Mouse (Mus musculus) kidney, adult 2 months (tissue): ENCODE results near the gene Arhgap9. TPM values are rescaled to one million over a fixed set of nuclear protein-coding genes. Genes with fewer than 3 reads are reported as not detected.

Experiments used
- DNase-seq: peaks from one replicate; pipeline ENCODE4 v3.0.0; 2021
- H3K27ac ChIP-seq: fragments of 200-500 bp; 2 replicates; pipeline ENCODE4 v1.5.1; 2012; ENCODE audit warnings: low read depth, low read length, control low read depth, inconsistent platforms; ENCODE audit not compliant: insufficient read depth
- H3K27me3 ChIP-seq: fragments of 200-500 bp; replicated peaks from 2 replicates; pipeline ENCODE4 v1.6.1; 2012; ENCODE audit warnings: mild to moderate bottlenecking, moderate library complexity, low read length, inconsistent platforms; ENCODE audit not compliant: control insufficient read depth, insufficient read depth
- H3K36me3 ChIP-seq: fragments of 200-500 bp; 2 replicates; pipeline ENCODE4 v1.6.1; 2012; ENCODE audit warnings: mild to moderate bottlenecking, moderate library complexity, low read length, inconsistent platforms; ENCODE audit not compliant: control insufficient read depth, insufficient read depth
- H3K4me1 ChIP-seq: fragments of 200-500 bp; 2 replicates; pipeline ENCODE4 v1.6.1; 2011; ENCODE audit warnings: low read length; ENCODE audit not compliant: control insufficient read depth, insufficient read depth
- H3K4me3 ChIP-seq: fragments of 200-500 bp; 2 replicates; pipeline ENCODE4 v1.5.1; 2011; ENCODE audit warnings: mild to moderate bottlenecking, low read depth, low read length, control low read depth; ENCODE audit not compliant: insufficient read depth
- CTCF ChIP-seq: fragments of 200-500 bp; conservative IDR thresholded peaks from 2 replicates; pipeline ENCODE4 v1.5.1; 2011; ENCODE audit warnings: low read depth, mild to moderate bottlenecking, control low read depth, low read length, moderate library complexity, mixed read lengths; ENCODE audit not compliant: insufficient read depth, insufficient read length
- POLR2A ChIP-seq: fragments of 200-500 bp; IDR thresholded peaks from one replicate; pipeline ENCODE4 v1.6.1; 2011; ENCODE audit warnings: low read depth, low read length, control low read depth
- WGBS: fragments of 180-500 bp; shearing (Covaris S2); methylation state at CpG from one replicate; pipeline ENCODE4 v1.1.7; 2018; 5-methylcytosine and 5-hydroxymethylcytosine counted together
- polyA plus RNA-seq: library from polyadenylated mRNA; depleted of rRNA; stranded (reverse); fragments of >200 nt; gene quantifications from 2 replicates; pipeline ENCODE4 v1.2.3, GENCODE M21; 2012

The Arhgap9 gene
- polyA plus RNA-seq, 1 experiment: 6.0 TPM

DNA sequence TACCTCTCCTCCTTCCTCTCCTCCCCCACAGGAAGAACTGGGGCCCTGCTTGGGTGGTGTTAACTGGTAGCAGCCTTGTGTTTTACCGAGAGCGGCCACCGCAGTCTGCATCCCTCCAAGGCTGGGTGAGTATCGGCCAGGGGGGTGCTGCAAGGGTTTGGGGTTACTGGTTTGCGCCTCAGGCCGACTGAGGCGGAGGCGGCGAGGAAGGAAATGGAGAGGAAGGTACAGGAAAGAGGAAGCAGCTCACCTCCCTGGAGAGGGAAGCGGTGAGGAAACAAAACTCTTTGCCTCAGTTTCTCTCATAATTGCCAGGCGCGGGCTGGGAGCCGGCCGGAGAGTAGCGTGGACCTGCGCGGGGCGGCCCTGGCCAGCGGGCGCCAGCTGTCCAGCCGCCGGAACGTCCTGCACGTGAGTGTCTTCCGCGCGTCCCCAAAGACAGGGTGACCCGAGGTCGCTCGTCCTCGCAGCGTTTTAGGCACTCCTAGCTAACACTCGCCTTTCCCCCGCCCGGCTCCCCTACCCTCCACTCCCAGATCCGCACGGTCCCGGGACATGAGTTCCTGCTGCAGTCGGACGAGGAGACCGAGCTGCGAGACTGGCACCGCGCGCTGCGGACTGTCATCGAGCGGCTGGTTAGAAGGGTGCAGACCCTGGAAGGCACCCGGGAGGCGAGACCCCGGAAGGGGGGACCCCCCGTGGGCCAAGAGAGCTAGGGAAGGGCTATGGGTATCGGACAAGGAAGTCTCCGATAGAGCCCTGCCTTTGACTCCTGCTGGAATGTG is 4.4 kb downstream of the Arhgap9 start:
- peak; percentile 34 for DNase-seq
- TF ChIP-seq CTCF (no peak), POLR2A (no peak)
- no peaks in the 10 kb centered on the region for H3K4me1 ChIP-seq
- H3K36me3 ChIP-seq: no peaks in the 10 kb centered on the region
- H3K27me3 ChIP-seq: peaks cover 2% of the 10 kb centered on the region; the same call in 1 of the 2 replicates
- peak overlapping the region; percentile 41 for H3K4me3 ChIP-seq
- no peak overlapping the region for H3K27ac ChIP-seq
- WGBS: 6% methylated on average over 54 of the region's 54 CpGs

DNA sequence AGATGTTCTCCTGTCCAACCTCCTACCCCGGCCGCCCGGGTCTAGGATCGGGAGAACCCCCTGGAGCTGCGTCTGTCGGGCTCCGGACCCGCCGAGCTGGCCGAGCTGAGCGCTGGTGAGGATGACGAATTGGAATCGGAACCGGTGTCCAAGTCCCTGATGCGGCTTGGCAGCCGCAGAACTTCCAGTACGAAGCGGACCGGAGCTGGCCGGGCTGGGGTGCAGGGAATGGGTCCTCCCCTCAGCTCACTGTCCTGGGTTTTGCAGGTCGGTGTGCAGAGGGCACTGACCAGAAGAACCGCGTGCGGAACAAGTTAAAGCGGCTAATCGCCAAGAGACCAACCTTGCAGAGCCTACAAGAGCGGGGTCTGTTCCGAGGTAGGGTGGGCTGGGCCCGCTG is 5.1 kb downstream of the Arhgap9 start:
- H3K27me3 ChIP-seq: peaks cover 2% of the 10 kb centered on the region; the same call in 1 of the 2 replicates
- H3K4me3 ChIP-seq: peak overlapping the region; percentile 41
- WGBS: 17% methylated on average over 29 of the region's 29 CpGs
- TF ChIP-seq POLR2A: no peak
- peak; percentile 35 for DNase-seq
- H3K4me1 ChIP-seq: no peaks in the 10 kb centered on the region
- no peak overlapping the region for H3K27ac ChIP-seq
- no peaks in the 10 kb centered on the region for H3K36me3 ChIP-seq

GRCm38 (mm10) chr10:127327461-127328145 is 5.8 kb downstream of the Arhgap9 start:
- no peaks in the 10 kb centered on the region for H3K4me1 ChIP-seq
- WGBS: 47% methylated on average over 18 of the region's 18 CpGs
- no peaks in the 10 kb centered on the region for H3K36me3 ChIP-seq
- H3K27me3 ChIP-seq: peaks cover 2% of the 10 kb centered on the region; the same call in 1 of the 2 replicates
- H3K27ac ChIP-seq: no peak overlapping the region
- TF ChIP-seq CTCF (no peak), POLR2A (no peak)
- no peak for DNase-seq
- H3K4me3 ChIP-seq: no peak overlapping the region

GRCm38 (mm10) chr10:127330212-127330611 is 8.4 kb downstream of the Arhgap9 start:
- no peak overlapping the region for H3K4me3 ChIP-seq
- no peaks in the 10 kb centered on the region for H3K4me1 ChIP-seq
- DNase-seq: no peak
- H3K27me3 ChIP-seq: peaks cover 2% of the 10 kb centered on the region; the same call in 1 of the 2 replicates
- H3K36me3 ChIP-seq: no peaks in the 10 kb centered on the region
- H3K27ac ChIP-seq: no peak overlapping the region
- WGBS: 65% methylated on average over 7 of the region's 7 CpGs
- no peak for TF ChIP-seq POLR2A
- TF ChIP-seq CTCF: no peak

DNA sequence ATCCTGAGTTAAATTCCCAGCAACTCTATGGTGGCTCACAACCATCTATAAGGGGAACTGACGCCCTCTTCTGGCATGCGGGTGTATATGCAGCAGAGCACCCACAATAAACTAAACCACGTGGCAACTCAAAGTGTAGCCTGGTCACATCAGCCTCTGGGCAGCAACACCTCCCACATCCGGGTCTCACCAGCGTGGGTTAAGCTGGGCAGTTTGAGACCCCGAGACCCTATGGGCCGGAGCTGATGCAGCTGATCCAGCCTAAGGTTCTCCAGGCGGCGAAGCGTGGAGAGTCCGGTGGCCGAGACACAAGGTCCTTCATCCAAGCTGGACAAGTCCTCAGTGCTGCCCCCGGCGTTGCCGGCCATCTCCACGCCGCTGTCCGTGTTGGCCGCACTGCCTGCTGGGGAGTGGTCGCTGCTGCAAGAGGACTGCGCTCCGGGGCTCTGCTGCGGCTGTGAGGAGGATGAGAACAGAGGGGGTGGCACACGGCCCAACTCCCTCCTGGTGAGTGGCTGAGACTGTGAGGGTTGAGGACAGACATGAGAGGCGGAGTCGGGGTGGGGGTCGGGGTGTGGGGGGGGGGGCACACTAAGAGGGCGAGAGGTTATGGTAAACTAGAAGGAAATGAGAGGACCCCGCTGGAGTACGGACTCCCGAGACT is 10.6 kb downstream of the Arhgap9 start:
- H3K4me3 ChIP-seq: no peak overlapping the region
- no peaks in the 10 kb centered on the region for H3K36me3 ChIP-seq
- WGBS: 33% methylated on average over 31 of the region's 31 CpGs
- DNase-seq: no peak
- no peak for TF ChIP-seq POLR2A
- TF ChIP-seq CTCF: 0 out of 2 replicates have a peak, but pooled peaks have one; percentile 21
- no peaks in the 10 kb centered on the region for H3K27me3 ChIP-seq
- H3K27ac ChIP-seq: no peak overlapping the region
- H3K4me1 ChIP-seq: no peaks in the 10 kb centered on the region

DNA sequence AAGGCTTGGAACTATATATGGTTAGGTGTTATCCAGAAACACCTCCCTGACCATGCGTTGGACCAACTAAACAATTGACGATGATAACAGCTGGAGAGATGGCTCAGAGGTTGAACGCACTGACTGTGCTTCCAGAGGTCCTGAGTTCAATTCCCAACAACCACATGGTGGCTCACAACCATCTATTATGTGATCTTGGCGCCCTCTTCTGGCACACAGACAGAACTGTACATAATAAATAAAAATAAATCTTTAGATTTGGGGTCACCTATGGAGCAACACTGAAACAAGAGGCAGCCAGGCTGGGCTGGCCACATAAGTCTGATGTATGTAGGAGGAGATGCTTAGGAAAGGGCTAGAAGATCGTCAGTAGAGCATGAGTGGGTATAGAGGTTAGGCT is 11.4 kb downstream of the Arhgap9 start:
- WGBS: 73% methylated on average over 5 of the region's 5 CpGs
- no peaks in the 10 kb centered on the region for H3K4me1 ChIP-seq
- peak; percentile 35; the same call in 1 of the 2 replicates for TF ChIP-seq CTCF
- TF ChIP-seq POLR2A: no peak
- no peaks in the 10 kb centered on the region for H3K27me3 ChIP-seq
- no peak overlapping the region for H3K27ac ChIP-seq
- H3K4me3 ChIP-seq: no peak overlapping the region
- H3K36me3 ChIP-seq: no peaks in the 10 kb centered on the region
- peak; percentile 21 for DNase-seq

DNA sequence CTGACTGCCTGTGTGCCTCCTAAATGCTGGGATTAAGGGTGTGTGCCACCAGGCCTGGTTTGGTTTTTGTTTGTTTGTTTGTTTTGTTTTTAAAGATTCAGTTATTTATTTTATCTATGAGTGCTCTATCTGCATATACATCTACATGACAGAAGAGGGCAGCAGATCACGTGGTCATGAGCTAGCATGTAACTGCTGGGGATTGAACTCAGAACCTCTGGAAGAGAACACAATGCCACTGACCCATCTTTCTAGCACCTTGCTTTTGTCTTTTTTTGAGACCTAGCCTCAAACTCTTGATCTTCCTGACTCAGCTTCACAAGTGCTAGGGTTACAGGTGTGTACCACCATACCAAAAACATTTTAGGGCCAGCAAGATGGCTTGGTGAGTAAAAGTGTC is 13.5 kb downstream of the Arhgap9 start:
- TF ChIP-seq POLR2A: no peak
- TF ChIP-seq CTCF: no peak
- Histone ChIP-seq H3K27me3 (no peaks in the 10 kb centered on the region; the same call in 1 of the 2 replicates), H3K4me3 (no peak overlapping the region), H3K4me1 (peaks cover 3% of the 10 kb centered on the region), H3K36me3 (no peaks in the 10 kb centered on the region), H3K27ac (no peak overlapping the region)
- no peak for DNase-seq
- WGBS: 66% methylated on average over 1 of the region's 1 CpGs
